Mouse (Mus musculus): Measurements from ENCODE around the gene Zfp663. TPM values are rescaled to one million over a fixed set of nuclear protein-coding genes. Genes with fewer than 3 reads are reported as not detected.

Zfp663 gene
- polyA plus RNA-seq, 1 experiment from 2014 or later, result 1.2 TPM

DNA sequence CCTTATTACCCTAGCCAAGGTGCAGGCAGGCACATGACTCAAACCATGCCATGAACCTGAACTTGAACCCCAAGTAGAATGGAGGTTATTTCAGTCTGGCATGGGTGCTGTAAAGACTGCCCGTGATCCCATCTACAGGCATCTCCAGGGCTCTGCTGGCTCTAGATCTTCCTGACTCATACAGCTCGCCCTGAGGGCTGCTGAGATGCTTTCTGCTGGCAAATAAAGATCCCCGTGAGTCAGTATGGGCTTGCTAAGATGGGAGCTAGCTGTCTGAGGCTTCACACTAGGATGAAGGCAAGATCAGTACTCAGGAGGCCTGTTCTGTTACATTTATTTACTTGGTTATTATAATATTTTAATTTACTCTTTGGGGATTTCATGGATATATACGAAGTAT, 23.6 kb upstream of the Zfp663 start:
- Histone ChIP-seq H3K9ac (replicated peaks; ENCODE audit: low read depth) (no peak overlapping the region), H3K4me3 (ENCODE audit: low read depth, low read length) (no peak overlapping the region), H3K27me3 (replicated peaks; ENCODE audit: insufficient read depth, low read length) (no peaks in the 10 kb centered on the region), H3K36me3 (ENCODE audit: insufficient read depth, low read length) (no peaks in the 10 kb centered on the region), H3K27ac (ENCODE audit: low read length) (no peak overlapping the region), H3K9me3 (ENCODE audit: low read length) (no peaks in the 10 kb centered on the region), H3K4me1 (ENCODE audit: insufficient read depth, low read depth, low read length) (0 out of 2 replicates have a peak, but pooled peaks cover 6% of the 10 kb centered on the region), H3K4me2 (replicated peaks; ENCODE audit: low read depth, low read length) (no peak overlapping the region)
- ATAC-seq (no peak), DNase-seq (ENCODE audit: low spot score) (no peak)
- TF ChIP-seq CTCF (IDR thresholded peaks at IDR 0.05), result no peak
- WGBS, result 85% methylated on average over 4 of the region's 4 CpGs

DNA sequence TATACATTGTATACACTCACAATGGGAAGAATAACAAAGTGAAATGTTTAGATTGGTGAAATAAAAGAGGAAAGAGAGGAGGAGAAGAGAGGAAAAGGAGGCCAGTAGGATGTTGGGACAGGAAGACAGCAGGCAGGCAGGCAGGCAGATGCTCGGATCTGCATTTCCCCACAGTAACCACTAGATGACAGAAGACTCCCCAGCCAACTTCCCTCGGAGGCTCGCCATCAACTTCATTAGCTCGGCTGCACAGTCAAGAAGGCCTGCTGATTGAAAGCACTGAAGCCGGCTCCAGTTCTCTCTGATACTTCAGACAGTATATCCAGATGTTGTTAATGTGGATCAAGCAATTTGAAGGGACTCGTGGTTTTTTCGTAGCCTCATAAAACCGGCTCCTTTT, 23.0 kb upstream of the Zfp663 start:
- H3K9ac ChIP-seq (replicated peaks; ENCODE audit: low read depth), result no peak overlapping the region
- no peak overlapping the region for H3K27ac ChIP-seq (ENCODE audit: low read length)
- H3K27me3 ChIP-seq (replicated peaks; ENCODE audit: insufficient read depth, low read length), result no peaks in the 10 kb centered on the region
- H3K9me3 ChIP-seq (ENCODE audit: low read length), result no peaks in the 10 kb centered on the region
- 14% methylated on average over 8 of the region's 8 CpGs for WGBS
- H3K4me1 ChIP-seq (ENCODE audit: insufficient read depth, low read depth, low read length), result 0 out of 2 replicates have a peak, but pooled peaks cover 6% of the 10 kb centered on the region
- peak; percentile 82 for DNase-seq (ENCODE audit: low spot score)
- no peak overlapping the region for H3K4me3 ChIP-seq (ENCODE audit: low read depth, low read length)
- no peak overlapping the region for H3K4me2 ChIP-seq (replicated peaks; ENCODE audit: low read depth, low read length)
- peak; percentile 22; the same call in 1 of the 2 replicates for ATAC-seq
- no peaks in the 10 kb centered on the region for H3K36me3 ChIP-seq (ENCODE audit: insufficient read depth, low read length)
- TF ChIP-seq EP300 (IDR thresholded peaks at IDR 0.05) (no peak), CTCF (IDR thresholded peaks at IDR 0.05) (peak; percentile 92)

DNA sequence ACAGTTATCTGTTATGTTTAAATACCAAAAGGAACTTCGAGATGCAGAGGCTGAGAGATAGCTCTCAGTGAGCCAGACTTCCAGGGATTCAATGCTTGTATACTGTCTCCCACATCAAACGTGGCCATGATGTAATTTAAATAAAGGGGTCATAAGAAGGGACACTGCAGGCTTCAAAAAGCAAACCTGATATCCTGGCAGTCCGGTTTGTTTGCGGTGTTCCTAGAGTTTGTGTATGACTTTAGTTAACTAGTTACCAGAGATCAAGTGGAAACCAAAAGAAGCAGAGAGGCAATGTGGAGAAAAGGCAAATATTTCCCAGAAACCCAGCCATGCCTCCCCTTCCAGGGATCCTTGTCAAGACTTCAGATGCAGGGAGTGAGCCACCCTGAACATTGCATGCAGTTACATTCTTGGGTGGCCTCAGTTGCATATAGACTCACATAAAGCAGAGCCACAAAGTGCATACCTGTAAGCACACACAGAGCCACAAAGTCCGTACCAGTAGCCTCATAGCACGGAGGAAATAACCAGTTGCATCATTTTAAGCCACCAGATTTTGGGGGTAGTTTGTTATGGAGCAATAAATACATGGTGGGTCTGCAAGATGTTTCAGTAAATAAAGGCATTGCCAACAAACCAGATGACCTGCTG, 20.9 kb upstream of the Zfp663 start:
- no peak overlapping the region for H3K9ac ChIP-seq (replicated peaks; ENCODE audit: low read depth)
- ATAC-seq (no peak), DNase-seq (ENCODE audit: low spot score) (no peak)
- 0 out of 2 replicates have a peak, but pooled peaks cover 6% of the 10 kb centered on the region for H3K4me1 ChIP-seq (ENCODE audit: insufficient read depth, low read depth, low read length)
- WGBS, result 58% methylated on average over 6 of the region's 6 CpGs
- H3K36me3 ChIP-seq (ENCODE audit: insufficient read depth, low read length), result peaks cover 9% of the 10 kb centered on the region; the same call in 1 of the 2 replicates
- H3K4me2 ChIP-seq (replicated peaks; ENCODE audit: low read depth, low read length), result no peak overlapping the region
- no peak overlapping the region for H3K4me3 ChIP-seq (ENCODE audit: low read depth, low read length)
- no peaks in the 10 kb centered on the region for H3K27me3 ChIP-seq (replicated peaks; ENCODE audit: insufficient read depth, low read length)
- H3K9me3 ChIP-seq (ENCODE audit: low read length), result no peaks in the 10 kb centered on the region
- no peak for TF ChIP-seq CTCF (IDR thresholded peaks at IDR 0.05)
- no peak for TF ChIP-seq EP300 (IDR thresholded peaks at IDR 0.05)
- no peak overlapping the region for H3K27ac ChIP-seq (ENCODE audit: low read length)

DNA sequence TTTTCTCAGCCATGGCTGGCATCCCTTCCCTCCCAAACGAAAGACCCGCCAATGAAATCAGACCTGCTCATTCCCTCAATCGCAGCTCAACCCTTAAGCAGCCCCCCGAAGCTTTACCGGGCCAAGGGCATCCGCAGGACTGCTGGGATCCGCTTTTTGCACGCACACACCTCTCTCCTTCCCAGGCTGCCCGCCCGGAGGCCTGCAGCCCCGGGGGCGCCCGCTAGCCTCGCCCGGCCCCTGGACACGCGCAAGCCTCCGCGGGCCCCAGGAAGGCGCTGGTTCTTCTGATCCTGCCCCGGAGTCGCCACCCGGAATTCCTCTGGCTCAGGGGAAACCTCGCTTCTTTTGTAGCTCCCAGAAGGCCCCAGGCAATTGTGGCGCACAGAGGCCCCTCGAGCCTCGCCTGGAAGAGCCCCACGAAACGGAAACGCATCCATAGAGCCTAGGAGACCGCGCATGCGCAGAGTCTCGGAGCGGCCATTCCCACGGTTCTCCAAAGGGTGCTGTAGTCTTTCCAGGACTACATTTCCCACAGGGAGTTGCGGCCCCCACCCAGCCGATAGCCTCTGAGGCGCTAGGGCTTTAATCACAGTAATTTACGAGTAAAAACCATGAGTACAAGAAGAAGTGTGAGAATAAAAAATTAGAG, 19.4 kb upstream of the Zfp663 start, which contains the start of gene Zfp334:
Gene Zfp334, minus strand, starts transcription at position 416 of the 652 bp plus-strand sequence.
- TF ChIP-seq CTCF (IDR thresholded peaks at IDR 0.05), result no peak
- TF ChIP-seq EP300 (IDR thresholded peaks at IDR 0.05), result no peak
- Histone ChIP-seq H3K4me3 (ENCODE audit: low read depth, low read length) (peak within 1 kb of the TSS; percentile 66), H3K4me1 (ENCODE audit: insufficient read depth, low read depth, low read length) (0 out of 2 replicates have a peak, but pooled peaks cover 6% of the 10 kb centered on the region), H3K27ac (ENCODE audit: low read length) (peak within 1 kb of the TSS; percentile 69), H3K9ac (replicated peaks; ENCODE audit: low read depth) (peak within 1 kb of the TSS; percentile 87), H3K36me3 (ENCODE audit: insufficient read depth, low read length) (peaks cover 11% of the 10 kb centered on the region), H3K4me2 (replicated peaks; ENCODE audit: low read depth, low read length) (peak within 1 kb of the TSS; percentile 87), H3K27me3 (replicated peaks; ENCODE audit: insufficient read depth, low read length) (no peaks in the 10 kb centered on the region), H3K9me3 (ENCODE audit: low read length) (no peaks in the 10 kb centered on the region)
- under 1% methylated on average over 40 of the region's 40 CpGs for WGBS
- ATAC-seq, result peak; percentile 98
- peak; percentile 96 for DNase-seq (ENCODE audit: low spot score)

DNA sequence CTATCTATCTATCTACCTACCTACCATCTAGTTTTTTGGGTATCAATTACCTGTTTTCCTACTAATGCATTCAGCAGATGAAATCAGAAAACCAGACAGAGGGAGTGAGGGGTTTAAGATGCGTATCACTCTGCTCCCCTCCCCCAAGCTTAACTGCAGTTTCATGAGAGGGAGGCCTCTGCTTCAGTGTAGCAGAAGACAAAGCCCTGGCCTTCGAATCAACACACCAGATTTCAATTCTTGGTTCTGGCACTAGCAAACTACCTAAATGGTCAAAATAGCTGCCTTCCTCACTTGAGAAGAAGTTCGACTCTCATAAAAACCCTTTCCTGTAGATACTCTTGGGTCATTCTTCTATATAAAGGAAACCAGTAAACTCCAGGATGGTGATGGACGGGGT, 18.8 kb upstream of the Zfp663 start:
- DNase-seq (ENCODE audit: low spot score), result no peak
- no peak for ATAC-seq
- 7% methylated on average over 4 of the region's 4 CpGs for WGBS

DNA sequence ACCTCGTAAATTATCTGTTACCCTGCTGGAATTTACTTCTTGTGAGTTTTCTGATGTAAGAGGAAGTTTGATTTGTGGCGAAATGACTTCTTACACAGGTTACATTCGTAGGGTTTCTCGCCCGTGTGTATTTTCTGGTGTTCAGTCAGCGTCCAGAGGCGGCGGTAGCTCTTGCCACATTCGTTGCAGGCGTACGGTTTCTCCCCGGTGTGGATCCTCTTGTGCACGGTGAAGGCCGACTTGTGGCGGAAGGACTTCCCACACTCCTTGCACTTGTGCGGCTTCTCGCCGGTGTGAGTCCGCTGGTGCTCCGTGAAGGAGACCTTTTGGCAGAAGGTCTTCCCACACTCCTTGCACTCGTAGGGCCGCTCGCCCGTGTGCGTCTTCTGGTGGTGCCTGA, 11.5 kb upstream of the Zfp663 start:
- Histone ChIP-seq H3K36me3 (ENCODE audit: insufficient read depth, low read length) (peaks cover 40% of the 10 kb centered on the region), H3K4me3 (ENCODE audit: low read depth, low read length) (no peak overlapping the region), H3K27ac (ENCODE audit: low read length) (no peak overlapping the region), H3K9ac (replicated peaks; ENCODE audit: low read depth) (no peak overlapping the region), H3K9me3 (ENCODE audit: low read length) (peaks cover 11% of the 10 kb centered on the region; the same call in 1 of the 2 replicates), H3K27me3 (replicated peaks; ENCODE audit: insufficient read depth, low read length) (no peaks in the 10 kb centered on the region), H3K4me2 (replicated peaks; ENCODE audit: low read depth, low read length) (no peak overlapping the region), H3K4me1 (ENCODE audit: insufficient read depth, low read depth, low read length) (no peaks in the 10 kb centered on the region)
- no peak for ATAC-seq
- 96% methylated on average over 25 of the region's 25 CpGs for WGBS
- TF ChIP-seq CTCF (IDR thresholded peaks at IDR 0.05) (no peak), EP300 (IDR thresholded peaks at IDR 0.05) (no peak)
- DNase-seq (ENCODE audit: low spot score), result no peak

More for the DNA sequence above, 18.8 kb upstream of the Zfp663 start:
- Histone ChIP-seq H3K27me3 (replicated peaks; ENCODE audit: insufficient read depth, low read length) (no peaks in the 10 kb centered on the region), H3K4me3 (ENCODE audit: low read depth, low read length) (peak overlapping the region; percentile 66), H3K36me3 (ENCODE audit: insufficient read depth, low read length) (peaks cover 17% of the 10 kb centered on the region), H3K27ac (ENCODE audit: low read length) (no peak overlapping the region), H3K4me2 (replicated peaks; ENCODE audit: low read depth, low read length) (peak overlapping the region; percentile 87), H3K9me3 (ENCODE audit: low read length) (no peaks in the 10 kb centered on the region), H3K4me1 (ENCODE audit: insufficient read depth, low read depth, low read length) (0 out of 2 replicates have a peak, but pooled peaks cover 6% of the 10 kb centered on the region), H3K9ac (replicated peaks; ENCODE audit: low read depth) (peak overlapping the region; percentile 87)
- TF ChIP-seq CTCF (IDR thresholded peaks at IDR 0.05) (no peak), EP300 (IDR thresholded peaks at IDR 0.05) (no peak)

All from lung, postnatal 0 days (tissue).